Mouse (Mus musculus) spleen, postnatal 14 days (tissue): ENCODE data around the gene 2310007B03Rik.

Experiments
- DNase-seq, 2 experiments: peaks; one replicate each; pipeline ENCODE4 v3.0.0; 2021 to 2022; ENCODE audit warnings: low spot score in 2 of 2

Gene 2310007B03Rik

DNA sequence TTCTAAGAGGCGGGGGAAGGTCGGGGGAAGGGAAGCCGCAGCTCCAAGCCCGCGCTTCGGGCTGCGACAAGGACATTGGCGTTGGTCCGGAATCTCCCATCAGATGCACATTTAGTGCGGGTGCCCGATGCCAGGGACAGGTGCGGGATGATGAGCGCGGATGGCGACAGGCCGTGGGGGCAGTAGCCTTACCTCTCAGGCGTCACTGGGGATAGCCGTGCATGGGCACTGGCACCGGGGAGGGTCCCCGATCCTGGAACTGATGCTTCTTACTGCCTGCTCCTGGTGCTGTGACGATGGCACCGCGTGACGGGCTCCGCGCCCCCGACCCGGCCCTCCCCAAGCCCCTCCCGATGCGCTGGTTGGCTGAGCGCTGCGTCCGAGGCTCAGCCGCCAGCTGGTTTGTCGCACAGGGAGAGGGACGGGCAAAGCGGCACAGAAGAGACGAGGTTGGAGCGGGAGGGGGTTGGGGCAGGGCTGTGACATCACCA, 59.1 kb downstream of the 2310007B03Rik start, which contains the start of gene Kif1a:
Gene Kif1a (minus strand): TSS at position 381 of the 491 bp plus-strand sequence.
- no peak for DNase-seq
